Mouse (Mus musculus) kidney, postnatal 36 days (tissue): Measurements from ENCODE around the gene Akap17b.
A peak's percentile ranks its signal among the peaks of the same experiment; 100 is the strongest.
"Not testable (repeated sequence)": the region's sequence is repeated elsewhere in the genome, so short reads cannot be mapped to it uniquely, and the experiment has no call there.

Experiments
- DNase-seq, 2 experiments: peaks; one replicate each; pipeline ENCODE4 v3.0.0; 2021 to 2022; ENCODE audit warnings: mixed read lengths in 2 of 2

The Akap17b gene

GRCm38 (mm10) chrX:36644657-36645551 is at the start of gene Akap17b:
TSS of gene Akap17b (minus strand) at chrX:36645395.
- peak; percentile 85 to 88 for DNase-seq

GRCm38 (mm10) chrX:36691365-36691764 is 46.2 kb upstream of the Akap17b start:
- DNase-seq = no peak

GRCm38 (mm10) chrX:36689655-36690054 is 44.5 kb upstream of the Akap17b start:
- no peak for DNase-seq

- no peak for DNase-seq
Measured at GRCm38 (mm10) chrX:36676836-36677235, 31.6 kb upstream of the Akap17b start.

- peak; percentile 1 to 13 for DNase-seq
Measured at GRCm38 (mm10) chrX:36672708-36673107, 27.5 kb upstream of the Akap17b start.

GRCm38 (mm10) chrX:36640046-36640445 is 5.1 kb downstream of the Akap17b start:
- no peak for DNase-seq

- no peak for DNase-seq
Measured at GRCm38 (mm10) chrX:36630771-36631170, 14.4 kb downstream of the Akap17b start.

- DNase-seq = no peak
Measured at GRCm38 (mm10) chrX:36628102-36628501, 17.1 kb downstream of the Akap17b start.

GRCm38 (mm10) chrX:36609117-36609516 is 36.1 kb downstream of the Akap17b start:
- DNase-seq = no peak

GRCm38 (mm10) chrX:36604040-36604439 is 41.2 kb downstream of the Akap17b start:
- DNase-seq = no peak

- DNase-seq = peak in 1 of 2 experiments; percentile 35
Measured at GRCm38 (mm10) chrX:36602926-36603325, 42.3 kb downstream of the Akap17b start.

- no peak for DNase-seq
Measured at GRCm38 (mm10) chrX:36600066-36600465, 45.1 kb downstream of the Akap17b start.

- no peak for DNase-seq
Measured at GRCm38 (mm10) chrX:36599656-36600055, 45.5 kb downstream of the Akap17b start.

GRCm38 (mm10) chrX:36598861-36599344 is 46.3 kb downstream of the Akap17b start:
- peak; percentile 2 to 19 for DNase-seq

GRCm38 (mm10) chrX:36598390-36598810 is 46.8 kb downstream of the Akap17b start:
- no peak for DNase-seq

- peak; percentile 84 to 89 for DNase-seq
Measured at GRCm38 (mm10) chrX:36597707-36598389, 47.3 kb downstream of the Akap17b start, which contains the start of gene Pgrmc1. TSS of gene Pgrmc1 (plus strand) at chrX:36598206.

GRCm38 (mm10) chrX:36596483-36597120 is 48.6 kb downstream of the Akap17b start:
- DNase-seq = not testable (repeated sequence)

GRCm38 (mm10) chrX:36595247-36595646 is 49.9 kb downstream of the Akap17b start:
- DNase-seq = no peak

GRCm38 (mm10) chrX:36591539-36591938 is 53.7 kb downstream of the Akap17b start:
- DNase-seq = peak in 1 of 2 experiments; percentile 13

GRCm38 (mm10) chrX:36591120-36591519 is 54.1 kb downstream of the Akap17b start:
- DNase-seq = no peak

- peak in 1 of 2 experiments; percentile 2 for DNase-seq
Measured at GRCm38 (mm10) chrX:36590266-36590665, 54.9 kb downstream of the Akap17b start.

- no peak for DNase-seq
Measured at GRCm38 (mm10) chrX:36587304-36588209, 57.6 kb downstream of the Akap17b start.
